Mouse (Mus musculus) neural tube, embryonic 14.5 days (tissue): Measurements from ENCODE around the gene Tab1. TPM values are rescaled to one million over a fixed set of nuclear protein-coding genes. Genes with fewer than 3 reads are reported as not detected.

Experiments used
- ATAC-seq: fragments of 200-750 bp; cut with Nextera tagmentation; 2 replicates; pipeline ENCODE4 v1.8.0; 2017; ENCODE audit warnings: low read depth, mild to moderate bottlenecking, moderate TSS enrichment, moderate library complexity
- H3K27ac ChIP-seq: fragments of 300-500 bp; sonication (generic); 2 replicates; pipeline ENCODE4 v1.5.1; 2014; ENCODE audit warnings: low read depth, mild to moderate bottlenecking, control low read depth, low read length, moderate library complexity, mixed read lengths
- H3K27me3 ChIP-seq: fragments of 300-500 bp; sonication (generic); 2 replicates; pipeline ENCODE4 v1.6.1; 2014; ENCODE audit warnings: low read length; ENCODE audit not compliant: control insufficient read depth, insufficient read depth
- H3K36me3 ChIP-seq: fragments of 300-500 bp; sonication (generic); 2 replicates; pipeline ENCODE4 v1.6.1; 2014; ENCODE audit warnings: low read length, mixed read lengths; ENCODE audit not compliant: control insufficient read depth, insufficient read depth
- H3K4me1 ChIP-seq: fragments of 300-500 bp; sonication (generic); 2 replicates; pipeline ENCODE4 v1.6.1; 2014; ENCODE audit warnings: low read length; ENCODE audit not compliant: control insufficient read depth, insufficient read depth
- H3K4me2 ChIP-seq: fragments of 300-500 bp; sonication (generic); 2 replicates; pipeline ENCODE4 v1.6.1; 2014; ENCODE audit warnings: mild to moderate bottlenecking, low read depth, low read length, control low read depth
- H3K4me3 ChIP-seq: fragments of 300-500 bp; sonication (generic); 2 replicates; pipeline ENCODE4 v1.5.1; 2014; ENCODE audit warnings: low read depth, low read length, control low read depth, mixed read lengths
- H3K9ac ChIP-seq: fragments of 300-500 bp; sonication (generic); replicated peaks from 2 replicates; pipeline ENCODE4 v1.6.1; 2014; ENCODE audit warnings: low read depth, mild to moderate bottlenecking, control low read depth, low read length, mixed read lengths
- H3K9me3 ChIP-seq: fragments of 300-500 bp; sonication (generic); 2 replicates; pipeline ENCODE4 v1.6.1; 2016; ENCODE audit warnings: low read length; ENCODE audit not compliant: control insufficient read depth
- WGBS: fragments of 180-500 bp; shearing (Covaris S2); extraction: QIAGEN DNeasy Blood & Tissue Kit; methylation state at CpG from one replicate; pipeline ENCODE4 v1.1.7; 2014; 5-methylcytosine and 5-hydroxymethylcytosine counted together
- polyA plus RNA-seq: library from polyadenylated mRNA; unstranded; fragments of >200 nt; fragmentation: Nextera tagmentation; extraction: Ambion mirVana; gene quantifications from 2 replicates; pipeline ENCODE4 v1.2.1, GENCODE M21; 2014

The Tab1 gene
- polyA plus RNA-seq, 1 experiment from 2014 or later: 30.1 TPM

DNA sequence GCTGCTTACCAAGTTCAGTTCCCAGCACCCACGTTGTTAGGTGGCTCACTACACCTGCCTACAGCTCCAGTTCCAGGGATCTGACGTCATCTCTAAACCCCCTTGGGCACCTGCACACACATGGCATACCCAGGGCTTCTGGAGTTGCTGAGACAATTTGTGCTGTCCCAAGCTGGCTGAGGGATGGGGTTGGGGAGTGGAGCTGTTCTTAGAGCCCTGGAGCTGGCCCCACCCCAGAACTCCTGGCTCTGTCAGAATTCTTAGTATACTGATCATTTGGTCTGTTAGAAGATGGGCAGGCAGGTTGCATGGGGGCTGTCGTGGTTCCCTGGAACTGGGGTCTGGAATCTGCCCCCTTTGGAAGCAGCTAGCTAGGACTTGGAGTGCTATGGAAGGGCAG, 32.7 kb upstream of the Tab1 start:
- no peak for ATAC-seq
- Histone ChIP-seq H3K9ac (no peak overlapping the region), H3K27me3 (no peaks in the 10 kb centered on the region), H3K27ac (no peak overlapping the region), H3K4me1 (peaks cover 4% of the 10 kb centered on the region), H3K36me3 (no peaks in the 10 kb centered on the region), H3K9me3 (no peaks in the 10 kb centered on the region), H3K4me3 (no peak overlapping the region), H3K4me2 (no peak overlapping the region)
- WGBS: 72% methylated on average over 3 of the region's 3 CpGs

DNA sequence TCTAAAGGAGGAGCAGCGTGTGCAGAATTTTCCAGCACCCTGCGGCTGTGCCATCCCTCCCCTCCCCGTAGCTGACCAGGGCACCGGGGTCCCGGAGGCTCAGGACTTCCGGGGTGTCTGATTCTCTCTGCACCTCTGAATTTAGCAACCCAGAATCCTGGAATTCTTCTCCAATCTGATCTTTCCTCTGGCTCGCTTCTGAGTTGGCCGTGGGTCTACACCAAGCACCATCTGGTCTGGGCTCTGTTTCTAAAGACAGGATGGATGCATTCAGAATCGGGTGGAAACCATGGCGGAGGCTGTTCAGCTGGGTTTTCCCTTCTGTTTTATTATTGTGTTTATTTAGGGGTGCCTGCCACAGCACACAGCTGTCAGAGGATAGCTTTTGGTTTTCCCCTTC, 32.1 kb upstream of the Tab1 start:
- H3K9ac ChIP-seq: no peak overlapping the region

DNA sequence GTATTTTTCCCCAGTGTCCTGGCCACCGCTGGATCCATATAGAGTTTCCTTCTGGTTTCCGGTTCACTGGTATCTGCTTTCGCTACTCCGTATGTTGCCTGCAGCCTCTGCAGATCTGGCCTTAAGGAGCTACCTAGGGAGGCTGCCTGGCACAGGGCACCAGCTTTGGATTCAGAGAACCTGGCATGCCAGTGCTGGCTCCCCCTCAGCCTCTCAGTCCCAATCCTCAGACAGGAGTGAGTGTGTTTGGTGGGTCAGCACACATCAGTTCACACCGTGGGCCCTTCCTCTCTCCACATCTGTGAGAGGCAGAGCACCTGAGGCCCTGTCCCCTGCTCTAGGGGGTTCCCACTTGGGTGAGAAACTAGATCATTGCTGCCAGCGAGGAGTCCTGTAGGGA, 31.4 kb upstream of the Tab1 start:
- ATAC-seq: no peak
- H3K4me1 ChIP-seq: peaks cover 4% of the 10 kb centered on the region
- no peaks in the 10 kb centered on the region for H3K9me3 ChIP-seq
- no peaks in the 10 kb centered on the region for H3K27me3 ChIP-seq
- H3K36me3 ChIP-seq: no peaks in the 10 kb centered on the region
- WGBS: 88% methylated on average over 6 of the region's 6 CpGs
- H3K4me3 ChIP-seq: no peak overlapping the region
- H3K4me2 ChIP-seq: no peak overlapping the region
- H3K9ac ChIP-seq: no peak overlapping the region
- H3K27ac ChIP-seq: no peak overlapping the region

More for the DNA sequence above, 32.1 kb upstream of the Tab1 start:
- Histone ChIP-seq H3K27me3 (no peaks in the 10 kb centered on the region), H3K4me2 (no peak overlapping the region), H3K36me3 (no peaks in the 10 kb centered on the region), H3K4me3 (no peak overlapping the region), H3K4me1 (peaks cover 4% of the 10 kb centered on the region), H3K9me3 (no peaks in the 10 kb centered on the region), H3K27ac (no peak overlapping the region)
- ATAC-seq: no peak
- 85% methylated on average over 10 of the region's 10 CpGs for WGBS

DNA sequence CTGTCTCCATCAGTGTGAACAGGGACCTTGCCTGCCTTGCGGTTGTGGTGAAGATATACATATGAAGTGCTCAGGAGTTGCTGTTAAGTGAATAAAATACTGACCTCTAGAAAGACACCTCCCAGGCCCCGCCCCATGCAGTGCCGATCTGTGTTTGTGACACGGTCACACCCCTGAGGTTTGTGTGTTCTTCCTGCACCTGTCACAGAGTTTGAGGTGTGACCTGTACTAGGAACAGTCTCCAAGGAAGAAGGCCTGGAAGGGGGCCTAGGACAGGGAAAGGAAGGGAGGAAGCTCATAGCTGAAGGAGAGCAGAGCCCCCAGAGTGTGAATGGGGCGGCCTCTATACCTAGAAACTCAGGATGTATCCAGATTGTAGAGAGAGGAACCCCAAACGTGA, 30.4 kb upstream of the Tab1 start:
- Histone ChIP-seq H3K36me3 (no peaks in the 10 kb centered on the region), H3K27me3 (no peaks in the 10 kb centered on the region), H3K4me3 (no peak overlapping the region), H3K4me2 (no peak overlapping the region), H3K9me3 (no peaks in the 10 kb centered on the region), H3K27ac (no peak overlapping the region), H3K4me1 (peaks cover under 1% of the 10 kb centered on the region; the same call in 1 of the 2 replicates), H3K9ac (no peak overlapping the region)
- WGBS: 87% methylated on average over 6 of the region's 6 CpGs
- ATAC-seq: no peak

DNA sequence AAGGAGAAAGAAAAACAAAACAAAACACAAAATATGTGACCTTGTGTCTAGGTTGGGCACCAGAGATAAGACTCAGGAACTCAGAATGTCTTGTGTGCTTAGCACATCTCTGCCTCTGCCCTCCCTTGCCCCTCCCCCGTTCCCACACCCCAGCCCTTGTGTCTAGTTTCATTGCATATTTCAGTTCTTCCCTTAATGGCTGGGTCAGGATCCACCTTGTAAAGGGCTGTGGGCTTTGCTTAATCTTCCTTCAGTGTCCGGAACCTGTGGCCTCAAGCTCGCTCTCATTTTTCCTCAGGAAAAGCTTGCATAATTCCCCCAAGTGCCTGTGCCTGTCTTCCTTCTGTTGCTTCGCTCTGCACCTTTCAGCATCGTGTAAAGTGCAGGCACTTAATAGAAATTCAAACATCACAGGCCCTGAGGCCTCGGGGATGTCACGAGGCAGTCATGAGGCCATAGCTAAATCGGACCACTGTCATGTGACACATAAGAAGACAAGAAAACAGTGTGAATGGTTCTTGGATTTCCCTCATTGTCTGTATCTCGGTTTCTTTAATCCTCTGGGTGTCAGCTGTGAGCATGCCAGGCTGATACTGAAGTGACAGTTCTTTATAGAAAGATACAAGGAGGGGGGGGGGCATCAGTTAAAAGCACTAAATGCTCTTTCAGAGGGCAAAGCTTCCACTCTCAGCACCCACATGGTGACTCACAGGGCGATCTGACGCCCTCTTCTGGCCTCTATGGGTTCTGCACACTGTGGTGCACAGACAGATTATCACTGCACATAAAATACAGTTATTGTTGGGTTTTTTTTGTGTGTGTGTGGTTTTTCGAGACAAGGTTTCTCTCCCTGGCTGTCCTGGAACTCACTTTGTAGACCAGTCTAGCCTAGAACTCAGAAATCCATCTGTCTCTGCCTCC, 27.2 kb upstream of the Tab1 start:
- no peak overlapping the region for H3K9ac ChIP-seq
- no peak overlapping the region for H3K4me2 ChIP-seq
- ATAC-seq: no peak
- H3K4me3 ChIP-seq: no peak overlapping the region
- H3K36me3 ChIP-seq: no peaks in the 10 kb centered on the region
- no peak overlapping the region for H3K27ac ChIP-seq
- H3K9me3 ChIP-seq: no peaks in the 10 kb centered on the region
- no peaks in the 10 kb centered on the region for H3K27me3 ChIP-seq
- H3K4me1 ChIP-seq: no peaks in the 10 kb centered on the region
- 76% methylated on average over 12 of the region's 12 CpGs for WGBS

DNA sequence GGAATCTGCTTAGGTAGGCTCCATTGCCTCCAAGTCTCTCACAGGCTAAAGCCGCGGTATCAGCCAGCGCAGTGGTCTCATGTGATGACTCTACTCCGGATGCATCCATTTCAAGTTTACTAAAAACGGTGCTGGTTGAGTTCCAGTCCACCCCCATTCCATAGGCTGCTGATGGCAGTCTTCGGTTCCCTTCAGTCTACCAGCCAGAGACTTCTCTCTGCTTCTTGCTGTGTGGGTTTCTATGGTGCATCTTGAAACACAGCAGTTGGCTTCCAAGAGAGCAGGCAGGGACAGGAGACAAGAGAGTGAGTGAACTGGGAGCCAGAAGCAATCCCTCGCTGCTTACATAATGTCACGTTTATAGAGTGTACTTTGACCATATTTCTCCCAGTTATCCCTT, 25.8 kb upstream of the Tab1 start:
- no peaks in the 10 kb centered on the region for H3K4me1 ChIP-seq
- H3K36me3 ChIP-seq: no peaks in the 10 kb centered on the region; the same call in 1 of the 2 replicates
- WGBS: 98% methylated on average over 8 of the region's 8 CpGs
- H3K9ac ChIP-seq: no peak overlapping the region
- no peaks in the 10 kb centered on the region for H3K27me3 ChIP-seq
- H3K9me3 ChIP-seq: no peaks in the 10 kb centered on the region
- no peak for ATAC-seq
- H3K4me3 ChIP-seq: no peak overlapping the region
- no peak overlapping the region for H3K4me2 ChIP-seq
- no peak overlapping the region for H3K27ac ChIP-seq

DNA sequence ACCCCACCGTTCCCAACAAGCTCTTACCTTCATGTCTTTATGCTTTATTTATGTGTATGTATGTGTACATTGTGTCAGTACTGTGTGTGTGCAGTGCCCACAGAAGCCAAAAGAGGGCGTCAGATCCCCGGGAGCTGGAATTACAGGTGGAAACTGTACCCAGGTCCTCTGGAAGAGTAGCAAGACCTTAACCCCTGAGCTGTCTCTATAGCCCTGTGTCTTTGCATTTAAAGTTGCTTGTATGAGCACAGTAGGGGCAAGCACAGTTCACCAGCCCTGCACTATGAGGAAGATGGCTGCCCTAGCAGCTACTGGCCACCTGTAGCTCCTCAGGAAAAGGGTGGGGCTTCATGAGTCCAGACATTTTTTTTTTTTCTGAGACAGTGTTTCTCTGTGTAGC, 25.4 kb upstream of the Tab1 start:
- Histone ChIP-seq H3K9ac (no peak overlapping the region), H3K9me3 (no peaks in the 10 kb centered on the region), H3K4me2 (no peak overlapping the region), H3K36me3 (peaks cover 3% of the 10 kb centered on the region; the same call in 1 of the 2 replicates), H3K27me3 (no peaks in the 10 kb centered on the region), H3K4me3 (no peak overlapping the region), H3K4me1 (no peaks in the 10 kb centered on the region), H3K27ac (no peak overlapping the region)
- no peak for ATAC-seq
- 95% methylated on average over 3 of the region's 3 CpGs for WGBS

DNA sequence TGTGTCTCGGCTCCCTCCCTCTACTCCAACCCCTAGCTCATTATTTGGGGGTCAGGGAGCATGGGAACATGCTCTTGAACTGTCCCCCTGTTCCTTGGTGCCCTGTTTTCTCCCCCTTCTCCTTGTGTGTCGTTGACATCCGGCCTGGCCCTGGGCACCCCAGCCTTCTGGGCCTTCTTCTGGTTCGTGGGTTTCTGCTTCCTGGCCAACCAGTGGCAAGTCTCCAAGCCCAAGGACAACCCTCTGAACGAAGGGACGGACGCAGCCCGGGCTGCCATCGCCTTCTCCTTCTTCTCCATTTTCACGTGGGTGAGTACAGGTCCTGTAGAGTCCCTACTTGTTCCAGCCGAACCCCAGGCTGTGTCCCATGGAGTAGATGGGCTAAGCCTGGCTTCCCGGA, 21.5 kb upstream of the Tab1 start:
- Histone ChIP-seq H3K4me1 (no peaks in the 10 kb centered on the region), H3K9ac (no peak overlapping the region), H3K36me3 (peaks cover 13% of the 10 kb centered on the region), H3K27ac (no peak overlapping the region), H3K27me3 (no peaks in the 10 kb centered on the region), H3K4me3 (no peak overlapping the region), H3K4me2 (no peak overlapping the region), H3K9me3 (no peaks in the 10 kb centered on the region)
- no peak for ATAC-seq
- WGBS: 89% methylated on average over 12 of the region's 12 CpGs

DNA sequence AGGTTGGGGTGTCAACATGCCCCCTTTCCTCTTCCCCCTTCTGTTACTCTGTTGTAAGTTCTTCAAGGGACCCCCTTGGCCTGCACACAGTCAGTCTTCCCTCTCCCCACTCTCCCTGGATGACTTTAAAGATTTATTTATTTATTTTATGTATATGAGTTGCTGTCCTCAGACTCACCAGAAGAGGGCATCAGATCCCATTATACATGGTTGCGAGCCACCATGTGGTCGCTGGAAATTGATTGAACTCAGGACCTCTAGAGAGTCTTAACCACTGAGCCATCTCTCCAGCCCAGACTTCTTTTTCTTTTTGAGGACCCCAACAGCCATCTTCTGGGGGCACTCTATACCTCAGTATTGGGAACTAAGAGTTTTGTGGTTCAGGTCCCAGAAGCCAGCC, 20.4 kb upstream of the Tab1 start:
- no peak overlapping the region for H3K4me2 ChIP-seq
- no peak overlapping the region for H3K9ac ChIP-seq
- no peak overlapping the region for H3K27ac ChIP-seq
- peaks cover 13% of the 10 kb centered on the region for H3K36me3 ChIP-seq
- H3K9me3 ChIP-seq: no peaks in the 10 kb centered on the region
- H3K4me1 ChIP-seq: no peaks in the 10 kb centered on the region
- no peaks in the 10 kb centered on the region for H3K27me3 ChIP-seq
- ATAC-seq: no peak
- H3K4me3 ChIP-seq: no peak overlapping the region
- 41% methylated on average over 2 of the region's 2 CpGs for WGBS
